Mouse (Mus musculus): ENCODE measurements around the gene Peak1. TPM values are rescaled to one million over a fixed set of nuclear protein-coding genes. Genes with fewer than 3 reads are reported as not detected.

Gene Peak1
- total RNA-seq, 2 experiments from 2014 or later = 47.4 to 50.1 TPM

GRCm38 (mm10) chr9:56417415-56417947, 386 bp downstream of the Peak1 start:
- peak; percentile 75 to 85 for DNase-seq (ENCODE audit: low spot score in 2 of 2)

- no peak for DNase-seq (ENCODE audit: low spot score in 2 of 2)
Observed at GRCm38 (mm10) chr9:56415935-56416607, 1.8 kb downstream of the Peak1 start.

- no peak for DNase-seq (ENCODE audit: low spot score in 2 of 2)
Observed at GRCm38 (mm10) chr9:56415393-56415792, 2.5 kb downstream of the Peak1 start.

DNA sequence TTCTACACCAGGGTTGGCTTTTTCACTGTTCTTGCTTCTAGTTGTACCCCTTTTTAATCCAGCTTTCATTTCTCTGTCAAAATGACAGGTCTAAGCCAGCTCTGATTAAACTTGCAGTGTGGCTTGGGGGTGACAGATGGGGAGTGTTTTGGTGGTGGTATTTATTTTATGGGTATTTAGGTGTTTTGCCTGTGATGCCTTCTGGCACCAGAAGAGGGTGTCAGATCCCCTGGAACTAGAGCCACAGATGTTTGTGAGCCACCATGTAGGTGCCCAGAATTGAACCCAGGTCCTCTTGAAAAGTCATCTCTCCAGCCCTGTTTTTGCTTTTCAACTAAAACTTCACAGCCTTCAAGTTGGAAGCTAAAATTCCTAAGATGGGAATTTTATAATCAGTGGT, 3.5 kb downstream of the Peak1 start:
- no peak for DNase-seq (ENCODE audit: low spot score in 2 of 2)

DNA sequence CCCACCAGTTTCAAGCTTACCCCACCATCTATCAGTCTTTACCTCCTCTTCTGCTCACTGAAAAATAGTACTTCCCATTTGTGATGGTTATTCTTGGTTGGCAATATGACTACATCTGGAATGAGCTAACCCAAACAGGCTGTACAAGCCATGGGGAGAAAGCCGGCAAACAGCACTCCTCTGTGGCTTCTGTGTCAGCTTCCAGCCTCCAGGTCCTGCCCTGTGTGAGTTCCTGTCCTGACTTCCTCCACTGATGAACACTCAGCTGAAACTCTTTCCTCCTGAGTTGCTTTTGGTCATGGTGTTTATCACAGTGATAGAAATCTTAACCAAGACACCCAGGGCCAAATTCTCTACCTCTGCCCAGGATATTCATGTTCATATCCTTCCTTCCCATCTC, 5.2 kb downstream of the Peak1 start:
- DNase-seq (ENCODE audit: low spot score in 2 of 2) = no peak

- DNase-seq (ENCODE audit: low spot score in 2 of 2) = no peak
Observed at GRCm38 (mm10) chr9:56409928-56410327, 7.9 kb downstream of the Peak1 start.

DNA sequence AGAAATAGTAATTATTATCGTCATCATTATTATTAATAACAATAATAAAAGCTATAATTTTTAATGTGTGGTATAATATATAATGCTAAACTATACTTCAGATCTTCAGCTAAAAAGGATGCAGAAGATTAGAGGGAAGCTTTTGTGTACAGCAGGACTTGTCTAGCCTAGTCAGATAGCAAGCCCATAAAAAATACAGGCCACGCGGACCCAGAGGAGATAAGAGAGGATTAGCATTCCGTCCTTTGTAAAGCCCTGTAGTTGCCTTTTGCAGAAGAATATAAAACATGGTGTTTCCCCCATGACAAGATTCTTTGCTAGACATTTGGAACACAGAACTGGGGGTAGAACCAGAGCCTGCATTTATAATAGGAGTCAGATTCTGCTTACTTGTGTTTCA, 13.2 kb downstream of the Peak1 start:
- no peak for DNase-seq (ENCODE audit: low spot score in 2 of 2)

DNA sequence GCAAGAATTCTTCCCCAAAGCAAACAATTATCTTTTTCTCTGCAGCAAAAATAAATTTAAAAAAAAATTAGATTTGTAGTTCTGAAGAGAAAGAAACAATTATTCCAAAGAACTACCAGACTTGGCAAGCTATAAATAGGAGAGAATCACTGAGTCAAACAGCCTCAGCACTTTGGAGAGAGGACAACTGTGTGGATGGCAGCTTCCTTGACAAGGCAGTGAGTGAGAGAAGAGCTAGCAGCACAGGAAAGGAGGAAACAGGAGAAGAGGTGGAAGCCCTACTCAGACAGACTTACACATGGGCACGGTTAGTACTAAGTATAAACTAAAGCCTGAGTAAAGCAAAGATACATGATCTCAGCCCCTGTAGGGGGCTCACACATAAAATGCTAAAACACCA, 21.6 kb downstream of the Peak1 start:
- no peak for DNase-seq (ENCODE audit: low spot score in 2 of 2)

GRCm38 (mm10) chr9:56392857-56393256, 25.0 kb downstream of the Peak1 start:
- DNase-seq (ENCODE audit: low spot score in 2 of 2) = no peak

DNA sequence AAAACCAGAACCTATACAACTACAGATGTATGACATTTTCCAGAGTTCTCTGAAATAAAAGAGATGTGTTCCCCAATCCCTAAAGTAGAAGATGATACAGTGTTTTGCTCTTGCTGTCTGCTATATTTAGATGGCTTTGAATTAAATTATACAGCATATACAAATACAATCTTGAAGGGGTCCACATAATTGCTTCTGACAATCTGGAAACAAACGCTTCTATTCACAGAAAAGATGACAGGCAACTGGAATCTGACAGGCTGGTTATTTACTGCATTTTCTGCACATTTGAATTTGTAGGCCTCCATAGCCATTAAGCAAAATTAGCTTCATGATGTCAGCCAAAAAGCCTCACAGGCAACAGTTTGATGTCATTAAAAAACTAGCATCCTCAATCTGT, 35.1 kb downstream of the Peak1 start:
- peak in 1 of 2 experiments; percentile 34 for DNase-seq (ENCODE audit: low spot score in 2 of 2)

GRCm38 (mm10) chr9:56374401-56374800, 43.5 kb downstream of the Peak1 start:
- DNase-seq (ENCODE audit: low spot score in 2 of 2) = no peak

DNA sequence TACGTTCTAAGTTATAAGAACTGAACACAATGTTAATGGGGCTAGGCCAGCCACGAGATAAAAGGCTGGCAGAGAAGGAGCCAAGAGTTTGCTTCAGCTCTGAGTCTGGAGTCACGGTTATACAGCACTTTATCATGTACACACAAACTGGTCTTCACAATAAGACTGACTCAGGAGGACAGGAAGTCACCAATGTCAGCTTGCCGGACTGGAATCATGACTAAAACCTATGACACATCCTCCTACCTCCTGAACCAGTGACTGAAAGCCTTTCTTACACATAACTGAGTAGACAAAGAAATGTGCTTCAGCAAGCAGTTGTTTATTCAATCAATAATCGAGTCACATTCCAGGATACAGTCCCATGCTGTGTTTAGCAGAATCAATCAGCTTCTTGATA, 47.2 kb downstream of the Peak1 start:
- no peak for DNase-seq (ENCODE audit: low spot score in 2 of 2)

DNA sequence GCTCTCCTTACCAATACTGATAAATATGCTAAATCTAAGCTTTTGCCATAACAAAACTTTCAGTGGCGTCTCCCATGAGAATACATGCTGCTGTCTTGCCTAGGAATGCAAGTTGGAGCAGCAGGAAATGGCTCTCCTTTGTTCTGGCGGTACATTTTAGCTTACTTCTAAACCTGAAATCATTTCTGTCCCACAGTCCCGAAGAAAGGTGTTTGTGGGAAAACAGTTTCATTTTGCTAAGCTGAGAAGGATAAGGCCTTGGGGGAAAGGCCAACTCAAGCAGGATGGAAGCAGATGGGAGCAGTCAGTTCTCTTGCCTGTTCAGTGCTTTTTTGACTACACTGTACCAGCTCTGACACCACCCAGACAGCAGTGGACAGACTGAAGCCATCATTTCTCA, 49.1 kb downstream of the Peak1 start:
- no peak for DNase-seq (ENCODE audit: low spot score in 2 of 2)

DNA sequence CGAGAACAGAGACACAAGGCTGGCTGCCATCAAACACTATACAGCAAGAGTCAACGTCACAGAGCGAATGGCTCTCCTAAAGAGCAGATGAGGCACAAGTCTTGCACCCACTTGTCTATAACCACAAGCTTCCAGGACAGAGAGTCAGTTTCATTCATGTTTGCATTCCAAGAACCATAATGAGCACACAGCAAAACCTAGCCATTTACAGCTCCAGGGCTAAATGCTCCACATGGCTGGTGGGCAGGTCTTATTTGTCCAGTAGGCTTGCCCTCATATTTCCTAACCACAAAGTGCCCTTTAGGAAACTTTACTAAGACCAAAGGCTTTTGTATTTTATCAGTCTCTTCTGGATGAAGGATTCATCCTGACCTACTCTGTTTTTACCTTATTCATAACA, 54.6 kb downstream of the Peak1 start:
- no peak for DNase-seq (ENCODE audit: low spot score in 2 of 2)

GRCm38 (mm10) chr9:56359261-56359660, 58.6 kb downstream of the Peak1 start:
- no peak for DNase-seq (ENCODE audit: low spot score in 2 of 2)

GRCm38 (mm10) chr9:56355186-56355585, 62.7 kb downstream of the Peak1 start:
- no peak for DNase-seq (ENCODE audit: low spot score in 2 of 2)

DNA sequence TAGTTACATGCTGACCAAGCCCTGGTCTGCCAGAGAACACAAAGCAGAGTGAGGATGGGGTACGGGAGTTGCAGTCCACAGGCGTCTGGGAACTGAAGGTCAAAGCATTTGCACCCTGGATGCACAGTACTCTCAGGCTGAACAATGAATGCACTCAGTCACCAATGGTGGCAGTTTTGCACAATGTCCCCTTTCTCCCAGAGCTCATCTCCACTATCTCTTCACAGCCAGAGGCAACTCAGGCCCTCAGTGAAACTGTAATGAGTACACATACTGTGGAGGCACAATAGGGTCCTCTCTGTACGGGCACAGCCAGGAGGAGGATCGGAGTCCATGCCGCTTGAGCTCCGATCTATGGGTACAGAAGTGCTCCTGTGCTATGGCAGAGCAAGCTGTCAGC, 71.5 kb downstream of the Peak1 start:
- DNase-seq (ENCODE audit: low spot score in 2 of 2) = no peak

DNA sequence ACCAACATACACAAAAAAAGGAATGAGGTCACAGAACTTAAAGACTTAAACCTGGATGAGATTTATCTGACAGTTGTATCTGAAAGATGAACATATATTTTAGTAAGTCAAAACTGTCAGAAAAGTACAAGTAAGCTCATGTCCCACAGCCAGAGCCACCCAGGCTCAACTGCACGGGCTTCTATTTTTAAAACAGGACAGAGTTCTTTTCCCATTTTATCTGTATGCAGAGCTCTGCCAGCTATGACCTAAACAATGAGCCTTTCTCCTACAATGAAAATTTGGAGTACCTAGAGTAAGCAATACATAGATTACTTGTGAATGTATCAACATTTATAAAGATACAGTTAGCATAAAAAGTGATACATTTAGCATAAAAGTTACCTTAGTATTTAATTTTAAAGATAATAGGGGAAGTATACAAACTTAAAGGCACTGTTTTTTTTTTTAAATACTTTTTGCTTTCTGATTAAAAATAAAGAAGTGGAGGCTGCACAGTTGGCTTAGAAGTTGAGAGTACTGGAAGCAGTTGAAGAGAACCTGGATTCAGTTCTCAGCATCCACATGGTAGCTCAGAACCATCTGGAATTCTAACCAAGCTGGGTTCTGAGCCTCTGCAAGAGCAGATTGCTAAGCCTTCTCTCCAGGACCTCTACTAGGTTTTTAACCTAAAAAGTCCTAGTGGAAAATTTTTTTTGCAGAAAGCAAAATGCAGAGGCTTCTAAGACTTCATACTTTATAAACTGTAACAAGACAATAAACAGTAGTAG, 78.3 kb downstream of the Peak1 start:
- DNase-seq (ENCODE audit: low spot score in 2 of 2) = peak in 1 of 2 experiments; percentile 13

GRCm38 (mm10) chr9:56334363-56334762, 83.5 kb downstream of the Peak1 start:
- no peak for DNase-seq (ENCODE audit: low spot score in 2 of 2)

DNA sequence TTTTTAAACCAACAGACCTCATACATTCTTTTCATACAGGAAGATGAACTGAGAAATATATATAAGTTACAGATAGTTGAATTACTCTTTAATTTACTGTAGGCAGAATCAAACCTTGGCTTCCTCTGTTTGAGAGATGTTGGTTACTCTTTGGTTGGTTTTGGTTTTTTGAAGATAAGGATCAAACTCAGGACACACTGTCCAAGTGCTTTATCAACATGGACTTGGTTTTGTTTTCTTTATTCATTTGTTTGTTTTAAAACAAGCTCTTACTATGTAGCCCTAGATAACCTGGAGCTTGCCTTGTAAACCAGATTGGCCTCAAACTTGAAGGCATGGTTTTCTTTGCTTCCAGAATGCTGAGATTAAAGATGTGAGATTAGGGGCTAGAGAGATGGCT, 85.1 kb downstream of the Peak1 start:
- DNase-seq (ENCODE audit: low spot score in 2 of 2) = no peak

DNA sequence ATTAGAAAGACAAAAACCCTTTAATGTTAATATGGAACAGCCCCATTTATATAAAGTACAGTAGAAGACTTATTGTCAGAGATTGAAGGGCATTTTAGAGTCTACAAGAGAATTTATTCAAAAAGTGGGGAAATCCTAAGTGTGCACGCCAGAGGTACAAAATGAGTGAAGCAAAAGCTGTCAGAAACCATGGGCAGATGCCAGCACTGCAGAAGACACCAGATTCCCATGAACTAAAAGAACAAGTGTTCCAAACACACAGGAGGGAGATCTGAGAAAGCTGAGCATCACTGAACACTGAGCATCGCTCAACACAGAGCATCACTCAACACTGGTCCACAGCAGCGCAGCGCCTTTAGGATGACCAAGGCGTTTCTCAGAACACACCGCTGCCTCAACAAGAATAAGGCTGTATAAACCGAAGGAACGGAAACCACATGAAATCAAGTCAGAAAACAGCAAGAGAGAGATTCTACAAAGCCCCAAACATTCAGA, 91.3 kb downstream of the Peak1 start:
- DNase-seq (ENCODE audit: low spot score in 2 of 2) = peak in 1 of 2 experiments; percentile 26

GRCm38 (mm10) chr9:56325725-56326124, 92.1 kb downstream of the Peak1 start:
- no peak for DNase-seq (ENCODE audit: low spot score in 2 of 2)
